Mouse (Mus musculus): ENCODE data around the gene Myo10. TPM values are rescaled to one million over a fixed set of nuclear protein-coding genes. Genes with fewer than 3 reads are reported as not detected.

Gene Myo10
- polyA plus RNA-seq, 1 experiment from 2014 or later: 32.5 TPM

DNA sequence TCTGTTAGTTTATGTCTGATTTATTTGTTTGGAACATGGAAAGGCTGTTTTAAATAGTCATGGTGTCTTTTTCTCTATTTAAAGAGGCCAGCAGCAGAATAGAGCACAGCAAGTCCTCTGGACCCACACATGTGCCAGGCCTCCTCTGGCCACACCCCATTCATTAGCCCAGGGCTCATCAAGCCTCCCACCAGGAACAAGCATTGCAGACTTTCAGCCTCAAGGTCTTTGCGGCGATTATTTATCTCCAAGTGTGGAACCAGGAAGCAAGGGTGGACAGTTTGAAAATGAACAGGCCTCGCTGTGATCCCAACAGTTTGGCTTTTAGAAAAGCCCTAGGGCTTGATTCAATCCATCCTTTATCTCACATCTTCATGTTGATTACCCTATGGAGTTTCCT, 35.5 kb upstream of the Myo10 start:
- no peaks in the 10 kb centered on the region for H3K27me3 ChIP-seq (replicated peaks; ENCODE audit: control insufficient read depth, insufficient read depth, low read length)
- 18% methylated on average over 3 of the region's 3 CpGs for WGBS
- no peak overlapping the region for H3K9ac ChIP-seq (ENCODE audit: low read length)
- H3K4me1 ChIP-seq (replicated peaks; ENCODE audit: control insufficient read depth, insufficient read depth, low read length): peaks cover 21% of the 10 kb centered on the region
- H3K27ac ChIP-seq (ENCODE audit: low read depth): peak overlapping the region; percentile 27; the same call in 1 of the 2 replicates
- no peaks in the 10 kb centered on the region for H3K36me3 ChIP-seq (ENCODE audit: control insufficient read depth, insufficient read depth, low read length)
- peak; percentile 64 for DNase-seq (ENCODE audit: low spot score)
- ATAC-seq (replicated peaks; ENCODE audit: low FRiP score, low TSS enrichment, low read depth): no peak
- H3K4me3 ChIP-seq (ENCODE audit: low read depth, low read length): no peak overlapping the region
- no peaks in the 10 kb centered on the region for H3K9me3 ChIP-seq (ENCODE audit: control insufficient read depth, low read length)
- no peak overlapping the region for H3K4me2 ChIP-seq (ENCODE audit: low read length)

GRCm38 (mm10) chr15:25587943-25588342, 34.4 kb upstream of the Myo10 start:
- Histone ChIP-seq H3K4me2 (ENCODE audit: low read length) (no peak overlapping the region), H3K36me3 (ENCODE audit: control insufficient read depth, insufficient read depth, low read length) (no peaks in the 10 kb centered on the region), H3K27ac (ENCODE audit: low read depth) (no peak overlapping the region; the same call in 1 of the 2 replicates), H3K4me1 (replicated peaks; ENCODE audit: control insufficient read depth, insufficient read depth, low read length) (peaks cover 21% of the 10 kb centered on the region), H3K27me3 (replicated peaks; ENCODE audit: control insufficient read depth, insufficient read depth, low read length) (no peaks in the 10 kb centered on the region), H3K9ac (ENCODE audit: low read length) (no peak overlapping the region), H3K9me3 (ENCODE audit: control insufficient read depth, low read length) (no peaks in the 10 kb centered on the region), H3K4me3 (ENCODE audit: low read depth, low read length) (no peak overlapping the region)
- DNase-seq (ENCODE audit: low spot score) (no peak), ATAC-seq (replicated peaks; ENCODE audit: low FRiP score, low TSS enrichment, low read depth) (no peak)
- WGBS: 53% methylated on average over 8 of the region's 8 CpGs

GRCm38 (mm10) chr15:25589318-25589902, 32.9 kb upstream of the Myo10 start:
- Histone ChIP-seq H3K27ac (ENCODE audit: low read depth) (no peak overlapping the region), H3K9me3 (ENCODE audit: control insufficient read depth, low read length) (no peaks in the 10 kb centered on the region), H3K4me3 (ENCODE audit: low read depth, low read length) (no peak overlapping the region), H3K4me1 (replicated peaks; ENCODE audit: control insufficient read depth, insufficient read depth, low read length) (peaks cover 21% of the 10 kb centered on the region), H3K36me3 (ENCODE audit: control insufficient read depth, insufficient read depth, low read length) (no peaks in the 10 kb centered on the region), H3K4me2 (ENCODE audit: low read length) (no peak overlapping the region), H3K27me3 (replicated peaks; ENCODE audit: control insufficient read depth, insufficient read depth, low read length) (no peaks in the 10 kb centered on the region), H3K9ac (ENCODE audit: low read length) (no peak overlapping the region)
- no peak for DNase-seq (ENCODE audit: low spot score)
- WGBS: 81% methylated on average over 11 of the region's 11 CpGs
- ATAC-seq (replicated peaks; ENCODE audit: low FRiP score, low TSS enrichment, low read depth): peak; percentile 86

- no peak overlapping the region for H3K4me3 ChIP-seq (ENCODE audit: low read depth, low read length)
- no peak overlapping the region for H3K9ac ChIP-seq (ENCODE audit: low read length)
- no peak for DNase-seq (ENCODE audit: low spot score)
- H3K9me3 ChIP-seq (ENCODE audit: control insufficient read depth, low read length): no peaks in the 10 kb centered on the region
- H3K36me3 ChIP-seq (ENCODE audit: control insufficient read depth, insufficient read depth, low read length): no peaks in the 10 kb centered on the region
- H3K27me3 ChIP-seq (replicated peaks; ENCODE audit: control insufficient read depth, insufficient read depth, low read length): no peaks in the 10 kb centered on the region
- no peak overlapping the region for H3K27ac ChIP-seq (ENCODE audit: low read depth)
- H3K4me1 ChIP-seq (replicated peaks; ENCODE audit: control insufficient read depth, insufficient read depth, low read length): peaks cover 21% of the 10 kb centered on the region
- 80% methylated on average over 5 of the region's 5 CpGs for WGBS
- H3K4me2 ChIP-seq (ENCODE audit: low read length): no peak overlapping the region
- ATAC-seq (replicated peaks; ENCODE audit: low FRiP score, low TSS enrichment, low read depth): no peak
These were observed 32.4 kb upstream of the Myo10 start for GRCm38 (mm10) chr15:25589916-25590315.

- WGBS: 88% methylated on average over 7 of the region's 7 CpGs
- no peaks in the 10 kb centered on the region for H3K27me3 ChIP-seq (replicated peaks; ENCODE audit: control insufficient read depth, insufficient read depth, low read length)
- H3K36me3 ChIP-seq (ENCODE audit: control insufficient read depth, insufficient read depth, low read length): no peaks in the 10 kb centered on the region
- DNase-seq (ENCODE audit: low spot score): no peak
- no peak overlapping the region for H3K4me3 ChIP-seq (ENCODE audit: low read depth, low read length)
- no peak overlapping the region for H3K9ac ChIP-seq (ENCODE audit: low read length)
- no peak overlapping the region for H3K4me2 ChIP-seq (ENCODE audit: low read length)
- ATAC-seq (replicated peaks; ENCODE audit: low FRiP score, low TSS enrichment, low read depth): no peak
- H3K27ac ChIP-seq (ENCODE audit: low read depth): no peak overlapping the region
- no peaks in the 10 kb centered on the region for H3K9me3 ChIP-seq (ENCODE audit: control insufficient read depth, low read length)
- H3K4me1 ChIP-seq (replicated peaks; ENCODE audit: control insufficient read depth, insufficient read depth, low read length): peaks cover 19% of the 10 kb centered on the region
These were observed 31.4 kb upstream of the Myo10 start for GRCm38 (mm10) chr15:25590891-25591290.

DNA sequence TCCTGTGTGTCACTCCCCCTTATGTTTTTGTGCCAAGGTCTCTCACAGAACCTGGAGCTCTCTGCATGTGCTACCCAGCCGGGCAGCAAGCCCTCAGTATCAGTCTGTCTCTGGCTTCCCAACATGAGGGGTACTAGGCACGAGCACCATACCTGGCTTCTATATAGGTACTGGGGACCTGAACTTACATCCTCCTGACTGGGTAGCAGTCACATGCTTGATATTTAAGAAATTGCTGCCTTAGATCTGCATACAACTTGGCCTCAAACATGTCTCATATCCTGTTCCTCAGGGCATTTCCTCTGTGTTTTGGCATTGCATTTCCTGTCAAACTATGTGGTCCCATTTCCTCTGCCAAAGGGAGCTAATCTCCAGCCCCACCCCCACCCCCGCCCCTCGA, 30.4 kb upstream of the Myo10 start:
- Histone ChIP-seq H3K9me3 (ENCODE audit: control insufficient read depth, low read length) (no peaks in the 10 kb centered on the region), H3K4me1 (replicated peaks; ENCODE audit: control insufficient read depth, insufficient read depth, low read length) (peaks cover 11% of the 10 kb centered on the region), H3K36me3 (ENCODE audit: control insufficient read depth, insufficient read depth, low read length) (no peaks in the 10 kb centered on the region), H3K27me3 (replicated peaks; ENCODE audit: control insufficient read depth, insufficient read depth, low read length) (no peaks in the 10 kb centered on the region), H3K27ac (ENCODE audit: low read depth) (no peak overlapping the region), H3K4me2 (ENCODE audit: low read length) (no peak overlapping the region), H3K9ac (ENCODE audit: low read length) (no peak overlapping the region), H3K4me3 (ENCODE audit: low read depth, low read length) (no peak overlapping the region)
- no peak for ATAC-seq (replicated peaks; ENCODE audit: low FRiP score, low TSS enrichment, low read depth)
- whole genome bisulfite sequencing: 79% methylated on average over 4 of the region's 4 CpGs
- DNase-seq (ENCODE audit: low spot score): no peak

GRCm38 (mm10) chr15:25593469-25594150, 28.7 kb upstream of the Myo10 start:
- Histone ChIP-seq H3K9ac (ENCODE audit: low read length) (no peak overlapping the region), H3K9me3 (ENCODE audit: control insufficient read depth, low read length) (no peaks in the 10 kb centered on the region), H3K4me3 (ENCODE audit: low read depth, low read length) (no peak overlapping the region), H3K4me1 (replicated peaks; ENCODE audit: control insufficient read depth, insufficient read depth, low read length) (no peaks in the 10 kb centered on the region; the same call in 1 of the 2 replicates), H3K27ac (ENCODE audit: low read depth) (no peak overlapping the region), H3K4me2 (ENCODE audit: low read length) (no peak overlapping the region), H3K27me3 (replicated peaks; ENCODE audit: control insufficient read depth, insufficient read depth, low read length) (no peaks in the 10 kb centered on the region), H3K36me3 (ENCODE audit: control insufficient read depth, insufficient read depth, low read length) (no peaks in the 10 kb centered on the region)
- ATAC-seq (replicated peaks; ENCODE audit: low FRiP score, low TSS enrichment, low read depth): no peak
- no peak for DNase-seq (ENCODE audit: low spot score)
- WGBS: 71% methylated on average over 7 of the region's 7 CpGs

GRCm38 (mm10) chr15:25598313-25598712, 24.0 kb upstream of the Myo10 start:
- Histone ChIP-seq H3K9ac (ENCODE audit: low read length) (no peak overlapping the region), H3K4me1 (replicated peaks; ENCODE audit: control insufficient read depth, insufficient read depth, low read length) (no peaks in the 10 kb centered on the region; the same call in 1 of the 2 replicates), H3K4me2 (ENCODE audit: low read length) (no peak overlapping the region), H3K27me3 (replicated peaks; ENCODE audit: control insufficient read depth, insufficient read depth, low read length) (no peaks in the 10 kb centered on the region), H3K4me3 (ENCODE audit: low read depth, low read length) (no peak overlapping the region), H3K9me3 (ENCODE audit: control insufficient read depth, low read length) (no peaks in the 10 kb centered on the region), H3K36me3 (ENCODE audit: control insufficient read depth, insufficient read depth, low read length) (no peaks in the 10 kb centered on the region), H3K27ac (ENCODE audit: low read depth) (no peak overlapping the region)
- ATAC-seq (replicated peaks; ENCODE audit: low FRiP score, low TSS enrichment, low read depth) (no peak), DNase-seq (ENCODE audit: low spot score) (no peak)
- WGBS: 92% methylated on average over 5 of the region's 5 CpGs

GRCm38 (mm10) chr15:25602306-25602705, 20.0 kb upstream of the Myo10 start:
- no peak for DNase-seq (ENCODE audit: low spot score)
- Histone ChIP-seq H3K36me3 (ENCODE audit: control insufficient read depth, insufficient read depth, low read length) (no peaks in the 10 kb centered on the region), H3K27ac (ENCODE audit: low read depth) (no peak overlapping the region), H3K27me3 (replicated peaks; ENCODE audit: control insufficient read depth, insufficient read depth, low read length) (no peaks in the 10 kb centered on the region), H3K9me3 (ENCODE audit: control insufficient read depth, low read length) (no peaks in the 10 kb centered on the region), H3K9ac (ENCODE audit: low read length) (no peak overlapping the region), H3K4me3 (ENCODE audit: low read depth, low read length) (no peak overlapping the region), H3K4me2 (ENCODE audit: low read length) (no peak overlapping the region), H3K4me1 (replicated peaks; ENCODE audit: control insufficient read depth, insufficient read depth, low read length) (no peaks in the 10 kb centered on the region; the same call in 1 of the 2 replicates)
- no peak for ATAC-seq (replicated peaks; ENCODE audit: low FRiP score, low TSS enrichment, low read depth)
- WGBS: 48% methylated on average over 8 of the region's 8 CpGs

All from intestine, embryonic 14.5 days (tissue).